Mouse (Mus musculus) G1E (cell line): ENCODE data around the gene Pacsin1.

Source experiments
- CTCF ChIP-seq: IDR thresholded peaks from 2 replicates; pipeline ENCODE4 v1.5.1; 2012; ENCODE audit warnings: low read depth, low read length, inconsistent platforms, mixed read lengths
- TAL1 ChIP-seq: conservative IDR thresholded peaks from 2 replicates; pipeline ENCODE4 v1.6.1; 2012; ENCODE audit warnings: low read depth, low read length, inconsistent platforms, mixed read lengths

DNA sequence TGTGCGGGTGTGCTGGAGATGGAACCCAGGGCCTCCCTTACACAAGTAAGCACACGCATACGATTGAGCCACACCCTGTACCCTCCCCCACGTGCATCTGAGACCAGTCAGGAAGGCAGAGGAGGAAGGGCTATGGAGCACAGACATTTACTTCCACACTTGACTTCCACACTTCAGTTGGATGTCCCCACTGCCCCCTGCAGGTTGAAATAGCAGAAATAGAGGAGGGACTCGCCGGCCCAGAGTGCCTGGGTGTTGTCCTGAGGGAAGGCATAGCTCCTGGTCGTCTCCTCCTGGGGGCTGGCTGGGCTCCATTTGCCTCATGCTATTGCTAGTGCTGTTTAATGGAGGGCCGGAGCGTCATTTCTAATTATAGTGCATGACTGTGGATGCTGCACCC lies 20.1 kb downstream of the Pacsin1 start:
- TF ChIP-seq CTCF (no peak), TAL1 (no peak)
